Mouse (Mus musculus): ENCODE data around the gene Als2cr12. TPM values are rescaled to one million over a fixed set of nuclear protein-coding genes. Genes with fewer than 3 reads are reported as not detected.
"Not testable (repeated sequence)": the region's sequence is repeated elsewhere in the genome, so short reads cannot be mapped to it uniquely, and the experiment has no call there.

Gene Als2cr12
- polyA plus RNA-seq (2016; fragmentation: Nextera tagmentation; extraction: Ambion mirVana) = not detected in 2 replicates

GRCm38 (mm10) chr1:58695810-58696209 is at the start of gene Als2cr12:
Gene Als2cr12, minus strand, starts transcription at chr1:58695989.
- not testable (repeated sequence) for H3K9ac ChIP-seq (replicated peaks); H3K4me3 ChIP-seq; H3K27me3 ChIP-seq; ATAC-seq (ENCODE audit: low FRiP score, low read depth); H3K36me3 ChIP-seq; H3K4me1 ChIP-seq; H3K27ac ChIP-seq (replicated peaks); H3K9me3 ChIP-seq; H3K4me2 ChIP-seq (replicated peaks)
- 94% methylated on average over 4 of the region's 4 CpGs for WGBS

GRCm38 (mm10) chr1:58744645-58745044 is 48.9 kb upstream of the Als2cr12 start:
- Histone ChIP-seq H3K27me3 (no peaks in the 10 kb centered on the region), H3K4me3 (no peak overlapping the region), H3K9ac (replicated peaks) (no peak overlapping the region), H3K27ac (replicated peaks) (no peak overlapping the region), H3K4me2 (replicated peaks) (no peak overlapping the region), H3K9me3 (no peaks in the 10 kb centered on the region), H3K36me3 (peaks cover 36% of the 10 kb centered on the region), H3K4me1 (no peaks in the 10 kb centered on the region)
- ATAC-seq (ENCODE audit: low FRiP score, low read depth) = no peak
- 92% methylated on average over 7 of the region's 7 CpGs for WGBS

GRCm38 (mm10) chr1:58743252-58743651 is 47.5 kb upstream of the Als2cr12 start:
- Histone ChIP-seq H3K4me3 (no peak overlapping the region), H3K36me3 (peaks cover 37% of the 10 kb centered on the region), H3K4me1 (no peaks in the 10 kb centered on the region), H3K27me3 (no peaks in the 10 kb centered on the region), H3K27ac (replicated peaks) (no peak overlapping the region), H3K9me3 (no peaks in the 10 kb centered on the region), H3K9ac (replicated peaks) (no peak overlapping the region), H3K4me2 (replicated peaks) (no peak overlapping the region)
- no peak for ATAC-seq (ENCODE audit: low FRiP score, low read depth)
- WGBS = 94% methylated on average over 6 of the region's 6 CpGs

GRCm38 (mm10) chr1:58742571-58743021 is 46.8 kb upstream of the Als2cr12 start:
- no peak overlapping the region for H3K4me2 ChIP-seq (replicated peaks)
- no peaks in the 10 kb centered on the region for H3K4me1 ChIP-seq
- no peak overlapping the region for H3K9ac ChIP-seq (replicated peaks)
- no peaks in the 10 kb centered on the region for H3K27me3 ChIP-seq
- no peaks in the 10 kb centered on the region for H3K9me3 ChIP-seq
- no peak for ATAC-seq (ENCODE audit: low FRiP score, low read depth)
- H3K36me3 ChIP-seq = peaks cover 37% of the 10 kb centered on the region
- 82% methylated on average over 5 of the region's 5 CpGs for WGBS
- H3K4me3 ChIP-seq = no peak overlapping the region
- H3K27ac ChIP-seq (replicated peaks) = no peak overlapping the region

- H3K36me3 ChIP-seq = peaks cover 38% of the 10 kb centered on the region
- H3K4me1 ChIP-seq = no peaks in the 10 kb centered on the region
- H3K4me2 ChIP-seq (replicated peaks) = no peak overlapping the region
- H3K27ac ChIP-seq (replicated peaks) = no peak overlapping the region
- no peaks in the 10 kb centered on the region for H3K27me3 ChIP-seq
- H3K9ac ChIP-seq (replicated peaks) = no peak overlapping the region
- WGBS = 92% methylated on average over 7 of the region's 7 CpGs
- H3K4me3 ChIP-seq = no peak overlapping the region
- no peaks in the 10 kb centered on the region for H3K9me3 ChIP-seq
- ATAC-seq (ENCODE audit: low FRiP score, low read depth) = no peak
Observed at GRCm38 (mm10) chr1:58739529-58739928, 43.7 kb upstream of the Als2cr12 start.

GRCm38 (mm10) chr1:58736968-58737367 is 41.2 kb upstream of the Als2cr12 start:
- Histone ChIP-seq H3K36me3 (peaks cover 31% of the 10 kb centered on the region), H3K27ac (replicated peaks) (no peak overlapping the region), H3K4me3 (no peak overlapping the region), H3K9ac (replicated peaks) (no peak overlapping the region), H3K4me2 (replicated peaks) (no peak overlapping the region), H3K9me3 (no peaks in the 10 kb centered on the region), H3K4me1 (no peaks in the 10 kb centered on the region), H3K27me3 (no peaks in the 10 kb centered on the region)
- 96% methylated on average over 22 of the region's 22 CpGs for WGBS
- ATAC-seq (ENCODE audit: low FRiP score, low read depth) = no peak

- WGBS = 92% methylated on average over 7 of the region's 7 CpGs
- H3K27ac ChIP-seq (replicated peaks) = no peak overlapping the region
- H3K36me3 ChIP-seq = peaks cover 26% of the 10 kb centered on the region
- H3K4me1 ChIP-seq = no peaks in the 10 kb centered on the region
- no peaks in the 10 kb centered on the region for H3K9me3 ChIP-seq
- no peak overlapping the region for H3K9ac ChIP-seq (replicated peaks)
- H3K27me3 ChIP-seq = no peaks in the 10 kb centered on the region
- H3K4me3 ChIP-seq = no peak overlapping the region
- H3K4me2 ChIP-seq (replicated peaks) = no peak overlapping the region
- ATAC-seq (ENCODE audit: low FRiP score, low read depth) = no peak
Observed at GRCm38 (mm10) chr1:58735962-58736361, 40.2 kb upstream of the Als2cr12 start.

- Histone ChIP-seq H3K36me3 (peaks cover 21% of the 10 kb centered on the region), H3K4me3 (no peak overlapping the region), H3K4me2 (replicated peaks) (no peak overlapping the region), H3K27me3 (no peaks in the 10 kb centered on the region), H3K4me1 (no peaks in the 10 kb centered on the region), H3K9me3 (no peaks in the 10 kb centered on the region), H3K9ac (replicated peaks) (no peak overlapping the region), H3K27ac (replicated peaks) (no peak overlapping the region)
- ATAC-seq (ENCODE audit: low FRiP score, low read depth) = no peak
- WGBS = 92% methylated on average over 11 of the region's 11 CpGs
Observed at GRCm38 (mm10) chr1:58734043-58734920, 38.5 kb upstream of the Als2cr12 start.

- H3K9me3 ChIP-seq = no peaks in the 10 kb centered on the region
- H3K27ac ChIP-seq (replicated peaks) = no peak overlapping the region
- 93% methylated on average over 2 of the region's 2 CpGs for WGBS
- H3K4me1 ChIP-seq = no peaks in the 10 kb centered on the region
- H3K4me2 ChIP-seq (replicated peaks) = no peak overlapping the region
- H3K9ac ChIP-seq (replicated peaks) = no peak overlapping the region
- no peaks in the 10 kb centered on the region for H3K27me3 ChIP-seq
- no peak overlapping the region for H3K4me3 ChIP-seq
- no peak for ATAC-seq (ENCODE audit: low FRiP score, low read depth)
- H3K36me3 ChIP-seq = peaks cover 19% of the 10 kb centered on the region
Observed at GRCm38 (mm10) chr1:58733636-58734035, 37.8 kb upstream of the Als2cr12 start.

GRCm38 (mm10) chr1:58728590-58728868 is 32.7 kb upstream of the Als2cr12 start:
- no peak overlapping the region for H3K4me3 ChIP-seq
- H3K27ac ChIP-seq (replicated peaks) = no peak overlapping the region
- no peaks in the 10 kb centered on the region for H3K9me3 ChIP-seq
- no peaks in the 10 kb centered on the region for H3K4me1 ChIP-seq
- H3K9ac ChIP-seq (replicated peaks) = no peak overlapping the region
- ATAC-seq (ENCODE audit: low FRiP score, low read depth) = no peak
- no peaks in the 10 kb centered on the region for H3K27me3 ChIP-seq
- H3K4me2 ChIP-seq (replicated peaks) = no peak overlapping the region
- H3K36me3 ChIP-seq = peaks cover 16% of the 10 kb centered on the region
- 93% methylated on average over 3 of the region's 3 CpGs for WGBS

GRCm38 (mm10) chr1:58727747-58728589 is 32.2 kb upstream of the Als2cr12 start:
- Histone ChIP-seq H3K4me2 (replicated peaks) (no peak overlapping the region), H3K27ac (replicated peaks) (no peak overlapping the region), H3K4me3 (no peak overlapping the region), H3K27me3 (no peaks in the 10 kb centered on the region), H3K9ac (replicated peaks) (no peak overlapping the region), H3K9me3 (no peaks in the 10 kb centered on the region), H3K36me3 (peaks cover 16% of the 10 kb centered on the region), H3K4me1 (no peaks in the 10 kb centered on the region)
- ATAC-seq (ENCODE audit: low FRiP score, low read depth) = no peak
- WGBS = 93% methylated on average over 10 of the region's 10 CpGs

GRCm38 (mm10) chr1:58727019-58727746 is 31.4 kb upstream of the Als2cr12 start:
- 92% methylated on average over 1 of the region's 1 CpGs for WGBS
- no peak overlapping the region for H3K4me2 ChIP-seq (replicated peaks)
- H3K4me1 ChIP-seq = no peaks in the 10 kb centered on the region
- no peaks in the 10 kb centered on the region for H3K27me3 ChIP-seq
- H3K9ac ChIP-seq (replicated peaks) = no peak overlapping the region
- no peak for ATAC-seq (ENCODE audit: low FRiP score, low read depth)
- no peaks in the 10 kb centered on the region for H3K9me3 ChIP-seq
- H3K27ac ChIP-seq (replicated peaks) = no peak overlapping the region
- peaks cover 16% of the 10 kb centered on the region for H3K36me3 ChIP-seq
- H3K4me3 ChIP-seq = no peak overlapping the region

Data from midbrain, embryonic 12.5 days (tissue).